Mouse (Mus musculus): ENCODE measurements around the gene Lsp1.

GRCm38 (mm10) chr7:142522352-142522751 is 61.7 kb downstream of the Lsp1 start:
- TF ChIP-seq TAL1 (conservative IDR thresholded peaks at IDR 0.05; ENCODE audit: low read depth, low read length): no peak
- TF ChIP-seq CTCF (IDR thresholded peaks at IDR 0.05; ENCODE audit: low read depth, low read length): no peak
- TF ChIP-seq GATA1 (IDR thresholded peaks at IDR 0.05; ENCODE audit: borderline replicate concordance, low read length): no peak
- TF ChIP-seq POLR2AphosphoS5 (IDR thresholded peaks at IDR 0.05; ENCODE audit: insufficient replicate concordance, low read depth, low read length): no peak

Measured in G1E (cell line).